Mouse (Mus musculus) heart, embryonic 15.5 days (tissue): ENCODE measurements around the gene Soat2. TPM values are rescaled to one million over a fixed set of nuclear protein-coding genes. Genes with fewer than 3 reads are reported as not detected.

Experiments
- ATAC-seq: fragments of 200-750 bp; cut with Nextera tagmentation; replicated peaks from 2 replicates; pipeline ENCODE4 v1.8.0; 2017; ENCODE audit warnings: low read depth, moderate TSS enrichment; ENCODE audit not compliant: insufficient number of reproducible peaks, insufficient read depth, low FRiP score
- H3K27ac ChIP-seq: fragments of 300-500 bp; sonication (generic); 2 replicates; pipeline ENCODE4 v1.5.1; 2015; ENCODE audit warnings: mild to moderate bottlenecking, inconsistent platforms
- H3K27me3 ChIP-seq: fragments of 300-500 bp; sonication (generic); 2 replicates; pipeline ENCODE4 v1.6.1; 2015; ENCODE audit warnings: inconsistent platforms
- H3K36me3 ChIP-seq: fragments of 300-500 bp; sonication (generic); 2 replicates; pipeline ENCODE4 v1.6.1; 2015; ENCODE audit warnings: mild to moderate bottlenecking, inconsistent platforms
- H3K4me1 ChIP-seq: fragments of 300-500 bp; sonication (generic); replicated peaks from 2 replicates; pipeline ENCODE4 v1.6.1; 2015; ENCODE audit warnings: inconsistent platforms
- H3K4me2 ChIP-seq: fragments of 300-500 bp; sonication (generic); 2 replicates; pipeline ENCODE4 v1.6.1; 2015; ENCODE audit warnings: inconsistent platforms, mild to moderate bottlenecking, moderate library complexity
- H3K4me3 ChIP-seq: fragments of 300-500 bp; sonication (generic); 2 replicates; pipeline ENCODE4 v1.5.1; 2015; ENCODE audit warnings: mild to moderate bottlenecking, inconsistent platforms
- H3K9ac ChIP-seq: fragments of 300-500 bp; sonication (generic); 2 replicates; pipeline ENCODE4 v1.6.1; 2015; ENCODE audit warnings: mild to moderate bottlenecking, inconsistent platforms
- H3K9me3 ChIP-seq: fragments of 300-500 bp; sonication (generic); replicated peaks from 2 replicates; pipeline ENCODE4 v1.6.1; 2016; ENCODE audit warnings: inconsistent platforms
- WGBS: fragments of 180-500 bp; shearing (Covaris S2); methylation state at CpG from one replicate; pipeline ENCODE4 v1.1.7; 2015; ENCODE audit warnings: mixed read lengths; 5-methylcytosine and 5-hydroxymethylcytosine counted together
- polyA plus RNA-seq: library from polyadenylated mRNA; unstranded; fragments of >200 nt; fragmentation: Nextera tagmentation; extraction: Ambion mirVana; gene quantifications from 2 replicates; pipeline ENCODE4 v1.2.1, GENCODE M21; 2015

Gene Soat2
- polyA plus RNA-seq, 1 experiment from 2014 or later: 0.23 TPM

DNA sequence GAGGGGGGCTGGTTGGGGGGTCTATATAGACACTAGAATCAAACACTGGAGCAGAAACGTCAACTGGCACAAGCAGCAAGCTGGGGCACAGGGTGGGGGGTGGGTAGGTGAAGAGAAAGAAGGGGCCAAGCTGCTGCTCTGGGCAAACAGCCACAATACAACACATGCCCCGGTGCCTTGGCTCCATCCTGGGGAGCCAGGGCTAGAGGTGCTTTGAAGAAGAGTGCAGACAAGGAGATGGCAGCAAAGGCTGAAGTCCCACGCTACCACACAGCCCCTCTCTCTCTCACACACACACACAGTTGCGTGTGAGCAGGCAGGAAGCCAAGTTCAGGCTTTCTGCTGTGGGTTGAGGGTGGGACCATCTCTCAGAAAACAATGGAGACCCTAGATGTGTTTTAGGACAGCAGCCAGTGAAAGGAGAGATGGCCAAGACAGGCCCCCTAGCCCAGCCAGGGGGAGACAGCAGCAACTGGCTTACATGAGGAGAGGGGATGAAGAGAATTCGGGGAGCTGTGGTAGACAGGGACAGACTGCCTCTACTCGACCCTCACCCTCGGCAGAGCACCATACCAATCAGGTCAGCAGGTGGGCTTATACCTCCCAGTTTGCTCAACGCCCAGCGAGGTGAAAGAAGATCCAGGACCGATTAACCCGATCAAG lies 33.4 kb upstream of the Soat2 start:
- 73% methylated on average over 11 of the region's 11 CpGs for WGBS
- H3K4me3 ChIP-seq: no peak overlapping the region
- no peak overlapping the region for H3K4me2 ChIP-seq
- no peaks in the 10 kb centered on the region for H3K27me3 ChIP-seq
- peaks cover 76% of the 10 kb centered on the region for H3K36me3 ChIP-seq
- no peak overlapping the region for H3K27ac ChIP-seq
- no peak for ATAC-seq
- peaks cover 18% of the 10 kb centered on the region for H3K4me1 ChIP-seq
- H3K9me3 ChIP-seq: no peaks in the 10 kb centered on the region
- H3K9ac ChIP-seq: no peak overlapping the region

DNA sequence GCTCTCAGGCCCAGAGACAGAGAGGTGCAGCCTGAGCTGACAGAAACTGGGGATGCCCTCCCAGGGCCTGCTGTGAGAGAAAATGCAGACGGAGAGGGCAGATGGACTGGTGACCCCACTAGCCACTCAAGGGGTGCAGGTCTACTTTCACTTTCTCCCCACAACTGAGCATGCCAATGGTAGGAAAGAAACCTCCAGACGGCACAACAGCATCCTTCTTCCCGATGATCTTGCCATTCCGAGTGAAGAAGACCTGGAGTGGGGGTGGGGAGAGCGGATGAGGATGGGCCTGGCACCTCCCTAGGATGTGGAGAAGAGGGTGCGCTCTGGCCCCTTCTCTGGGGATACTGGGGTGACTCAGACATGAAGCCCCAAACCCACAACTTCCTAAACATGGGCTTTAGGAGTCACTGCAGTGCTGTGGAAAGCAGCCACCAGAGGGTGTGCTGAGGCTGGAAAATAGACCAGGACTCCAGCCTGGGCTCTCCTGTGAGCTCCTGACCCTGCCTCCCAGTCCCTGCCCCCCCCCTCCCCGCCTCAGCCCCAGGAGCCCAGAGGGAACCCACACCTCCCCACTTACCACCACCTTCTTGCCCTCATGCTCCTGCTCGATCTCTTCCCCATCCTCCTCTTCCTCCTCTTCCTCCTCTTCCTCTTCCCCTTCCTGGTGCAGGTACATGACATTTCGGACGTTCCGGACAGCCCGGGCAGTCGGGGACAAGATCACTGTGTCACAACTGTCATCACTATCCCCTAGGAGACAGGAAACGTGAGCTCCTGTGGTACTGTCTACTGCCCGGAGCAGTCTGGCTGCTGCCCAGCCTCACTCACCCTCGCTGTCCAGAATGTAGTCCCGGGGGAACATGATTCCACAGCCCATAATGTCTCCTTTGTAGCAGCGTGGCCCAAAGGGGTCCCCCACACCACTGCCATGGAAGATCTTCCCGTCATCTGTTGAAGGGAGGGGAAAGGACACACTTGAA lies 32.6 kb upstream of the Soat2 start:
- no peaks in the 10 kb centered on the region for H3K9me3 ChIP-seq
- peaks cover 74% of the 10 kb centered on the region for H3K36me3 ChIP-seq
- H3K9ac ChIP-seq: no peak overlapping the region
- 64% methylated on average over 19 of the region's 19 CpGs for WGBS
- ATAC-seq: no peak; the same call in 1 of the 2 replicates
- no peak overlapping the region for H3K4me3 ChIP-seq
- H3K27me3 ChIP-seq: no peaks in the 10 kb centered on the region
- H3K4me2 ChIP-seq: no peak overlapping the region
- H3K4me1 ChIP-seq: peaks cover 17% of the 10 kb centered on the region
- no peak overlapping the region for H3K27ac ChIP-seq

DNA sequence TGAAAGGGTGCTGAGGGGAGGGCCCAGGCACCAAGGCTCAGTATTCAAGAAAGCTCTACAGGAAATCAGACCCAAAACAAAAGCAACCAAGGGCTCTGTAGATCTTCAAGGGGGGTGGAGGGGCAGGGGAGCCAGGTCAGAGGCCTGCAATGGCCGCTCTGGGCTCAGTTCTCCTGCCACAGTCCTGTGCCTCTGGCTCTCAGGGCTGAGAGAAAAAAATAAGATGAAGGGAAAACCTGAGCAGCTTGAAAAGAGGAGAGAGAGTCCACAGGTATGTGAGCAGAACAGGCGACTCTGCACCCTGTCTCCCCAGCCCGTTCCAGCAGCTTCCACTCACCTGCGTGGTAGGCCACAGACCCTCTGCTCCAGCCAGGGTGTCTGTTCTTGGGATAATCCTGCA lies 31.7 kb upstream of the Soat2 start:
- Histone ChIP-seq H3K4me2 (no peak overlapping the region), H3K36me3 (peaks cover 66% of the 10 kb centered on the region), H3K4me3 (no peak overlapping the region), H3K9me3 (no peaks in the 10 kb centered on the region), H3K27me3 (no peaks in the 10 kb centered on the region), H3K4me1 (peaks cover 13% of the 10 kb centered on the region), H3K9ac (no peak overlapping the region), H3K27ac (no peak overlapping the region)
- WGBS: 89% methylated on average over 4 of the region's 4 CpGs
- no peak for ATAC-seq

DNA sequence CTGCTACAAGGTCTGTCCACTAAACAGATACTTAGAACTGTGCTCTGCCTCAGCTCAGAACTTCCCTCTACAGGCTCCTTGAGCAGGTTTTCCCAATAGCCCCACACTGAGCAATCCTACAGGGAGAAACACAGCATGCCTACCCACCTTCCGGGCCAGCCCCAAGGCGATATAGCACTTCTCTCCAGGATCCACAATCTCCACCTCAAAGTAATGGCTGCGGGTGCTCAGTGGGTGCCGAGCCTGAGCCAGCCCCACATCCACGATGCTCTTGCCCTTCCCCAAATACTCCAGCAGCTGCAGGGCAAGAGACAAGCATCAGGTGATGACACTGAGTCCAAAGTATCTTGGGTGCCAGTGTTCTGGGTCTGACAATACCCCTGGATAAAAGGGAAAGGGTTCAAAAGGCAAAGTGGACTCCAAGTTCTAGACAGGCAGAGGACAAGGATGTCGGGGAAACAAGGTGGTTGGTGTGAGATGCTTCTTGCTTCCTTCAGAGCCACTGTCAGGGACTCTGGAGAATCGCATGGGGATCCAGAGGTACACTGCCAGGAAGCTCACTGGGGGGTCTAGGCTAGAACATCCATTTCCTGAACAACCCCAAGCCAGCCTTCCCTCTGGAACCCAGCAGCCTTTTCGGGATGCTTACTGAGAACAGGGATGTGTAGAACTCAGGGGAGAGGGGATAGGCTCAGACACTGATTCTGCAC lies 31.1 kb upstream of the Soat2 start:
- no peak overlapping the region for H3K9ac ChIP-seq

DNA sequence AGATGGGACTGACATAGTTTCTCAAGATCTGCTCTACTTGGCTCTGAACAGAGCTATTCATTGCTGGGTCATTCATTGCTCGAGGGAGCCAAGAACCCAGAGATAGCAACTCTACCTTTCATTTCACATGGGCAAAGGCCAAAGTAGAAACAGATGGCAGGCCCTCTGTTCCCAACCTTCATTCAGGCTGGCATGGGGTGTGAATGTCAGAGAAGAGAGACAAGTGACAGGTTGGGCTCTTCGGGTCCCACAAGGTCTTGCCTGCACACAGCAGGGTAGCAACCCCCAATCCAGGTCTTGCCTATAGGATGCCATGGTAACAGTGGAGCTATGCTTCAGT lies 30.5 kb upstream of the Soat2 start:
- WGBS: 60% methylated on average over 2 of the region's 2 CpGs
- H3K36me3 ChIP-seq: peaks cover 54% of the 10 kb centered on the region
- no peaks in the 10 kb centered on the region for H3K27me3 ChIP-seq

More for the DNA sequence above, 31.1 kb upstream of the Soat2 start:
- Histone ChIP-seq H3K4me2 (no peak overlapping the region), H3K4me3 (no peak overlapping the region), H3K27ac (no peak overlapping the region), H3K4me1 (peaks cover 11% of the 10 kb centered on the region), H3K9me3 (no peaks in the 10 kb centered on the region), H3K27me3 (no peaks in the 10 kb centered on the region), H3K36me3 (peaks cover 59% of the 10 kb centered on the region)
- 71% methylated on average over 8 of the region's 8 CpGs for WGBS
- no peak for ATAC-seq

DNA sequence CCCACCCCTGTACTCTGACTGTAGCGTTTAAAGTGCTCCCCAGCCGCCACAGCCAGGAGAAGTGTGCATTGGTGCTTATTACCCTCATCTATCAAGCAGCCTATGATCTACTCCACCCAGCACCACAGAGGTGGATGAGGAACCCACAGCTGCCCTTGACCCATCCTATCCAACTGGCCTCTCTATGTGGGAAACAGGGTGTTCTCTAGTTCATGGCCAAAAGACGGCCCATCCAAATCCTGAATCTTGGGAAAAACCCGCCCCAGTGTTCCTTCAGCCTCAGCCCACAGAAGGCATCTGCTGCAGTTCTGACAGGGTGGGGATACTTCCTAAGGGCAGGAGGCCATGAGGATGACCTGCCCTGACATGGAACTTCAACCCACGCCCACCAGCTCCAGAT lies 29.8 kb upstream of the Soat2 start:
- no peak overlapping the region for H3K9ac ChIP-seq
- 65% methylated on average over 5 of the region's 5 CpGs for WGBS
- ATAC-seq: no peak
- H3K27me3 ChIP-seq: no peaks in the 10 kb centered on the region
- H3K27ac ChIP-seq: no peak overlapping the region
- H3K9me3 ChIP-seq: no peaks in the 10 kb centered on the region
- H3K4me1 ChIP-seq: peaks cover 11% of the 10 kb centered on the region
- H3K4me2 ChIP-seq: no peak overlapping the region
- no peak overlapping the region for H3K4me3 ChIP-seq
- H3K36me3 ChIP-seq: peaks cover 47% of the 10 kb centered on the region

More for the DNA sequence above, 30.5 kb upstream of the Soat2 start:
- Histone ChIP-seq H3K27ac (no peak overlapping the region), H3K9me3 (no peaks in the 10 kb centered on the region), H3K4me2 (no peak overlapping the region), H3K9ac (no peak overlapping the region), H3K4me1 (peaks cover 11% of the 10 kb centered on the region), H3K4me3 (no peak overlapping the region)
- no peak for ATAC-seq

DNA sequence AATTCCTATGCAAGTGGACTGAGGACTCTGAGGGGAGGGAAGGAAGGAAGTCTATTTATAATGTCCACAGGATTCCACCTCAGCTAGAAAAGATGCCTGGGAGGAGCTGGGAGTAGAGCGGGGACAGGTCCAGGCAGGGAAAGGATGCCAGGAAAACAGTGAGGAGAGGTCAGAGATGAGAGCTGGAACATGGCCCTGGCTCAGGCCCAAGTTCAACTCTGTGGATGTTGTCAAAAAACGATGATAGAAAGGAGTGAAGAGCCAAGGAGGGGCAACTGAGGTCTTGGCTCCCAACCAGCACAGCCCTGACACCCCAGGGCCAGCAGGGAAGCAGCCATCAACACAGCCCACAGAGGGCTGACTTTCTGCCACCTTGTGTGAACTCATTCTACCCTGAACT lies 24.0 kb upstream of the Soat2 start:
- no peak overlapping the region for H3K4me3 ChIP-seq
- no peaks in the 10 kb centered on the region for H3K9me3 ChIP-seq
- H3K9ac ChIP-seq: no peak overlapping the region
- H3K36me3 ChIP-seq: peaks cover 43% of the 10 kb centered on the region
- peak overlapping the region; percentile 51 for H3K27ac ChIP-seq
- H3K4me2 ChIP-seq: no peak overlapping the region
- no peaks in the 10 kb centered on the region for H3K27me3 ChIP-seq
- peak; percentile 70 for ATAC-seq
- peaks cover 12% of the 10 kb centered on the region for H3K4me1 ChIP-seq
- 19% methylated on average over 2 of the region's 2 CpGs for WGBS

DNA sequence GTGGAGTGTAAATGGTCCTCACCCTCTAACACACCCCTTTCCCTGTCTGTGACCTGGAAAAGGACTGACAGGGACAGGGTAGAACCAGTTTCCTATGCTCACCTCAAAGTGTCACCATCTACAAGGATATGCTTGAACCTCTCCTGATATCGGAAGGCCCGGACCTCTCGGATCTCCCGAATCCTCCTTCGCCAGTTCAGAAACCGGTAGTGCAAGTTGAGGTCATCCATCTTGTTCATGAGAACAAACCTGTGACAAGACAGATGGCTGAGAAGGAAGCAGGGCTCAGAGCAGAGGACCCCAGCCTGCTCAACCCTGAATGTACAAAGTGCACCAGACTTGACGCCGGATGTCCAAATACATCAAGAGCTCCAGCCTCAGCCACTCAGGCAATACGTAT lies 17.0 kb upstream of the Soat2 start:
- Histone ChIP-seq H3K9me3 (no peaks in the 10 kb centered on the region), H3K36me3 (peaks cover 31% of the 10 kb centered on the region), H3K9ac (no peak overlapping the region), H3K4me3 (no peak overlapping the region), H3K4me1 (peaks cover 18% of the 10 kb centered on the region), H3K27me3 (no peaks in the 10 kb centered on the region), H3K4me2 (no peak overlapping the region), H3K27ac (no peak overlapping the region)
- ATAC-seq: no peak
- 82% methylated on average over 9 of the region's 9 CpGs for WGBS

DNA sequence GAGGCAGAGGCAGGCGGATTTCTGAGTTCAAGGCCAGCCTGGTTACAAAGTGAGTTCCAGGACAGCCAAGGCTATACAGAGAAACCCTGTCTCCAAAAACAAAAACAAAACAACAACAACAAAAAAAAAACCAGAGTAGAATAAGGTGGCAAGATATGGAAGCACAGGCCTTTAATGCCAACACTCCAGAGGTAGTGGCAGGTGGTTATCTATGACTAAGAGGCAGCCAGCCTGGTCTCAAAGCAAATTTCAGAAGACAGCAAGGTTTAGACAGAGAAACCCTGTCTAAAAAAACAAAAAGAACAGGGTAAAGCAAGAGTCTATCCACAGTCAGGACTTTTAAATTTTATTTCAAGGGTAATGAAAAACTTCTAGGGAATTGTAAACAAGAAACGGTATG lies 15.6 kb upstream of the Soat2 start:
- Histone ChIP-seq H3K4me2 (no peak overlapping the region), H3K36me3 (peaks cover 20% of the 10 kb centered on the region; the same call in 1 of the 2 replicates), H3K9ac (no peak overlapping the region), H3K4me3 (no peak overlapping the region), H3K27me3 (no peaks in the 10 kb centered on the region), H3K9me3 (no peaks in the 10 kb centered on the region), H3K27ac (no peak overlapping the region), H3K4me1 (peaks cover 18% of the 10 kb centered on the region)
- 90% methylated on average over 2 of the region's 2 CpGs for WGBS
- ATAC-seq: no peak

DNA sequence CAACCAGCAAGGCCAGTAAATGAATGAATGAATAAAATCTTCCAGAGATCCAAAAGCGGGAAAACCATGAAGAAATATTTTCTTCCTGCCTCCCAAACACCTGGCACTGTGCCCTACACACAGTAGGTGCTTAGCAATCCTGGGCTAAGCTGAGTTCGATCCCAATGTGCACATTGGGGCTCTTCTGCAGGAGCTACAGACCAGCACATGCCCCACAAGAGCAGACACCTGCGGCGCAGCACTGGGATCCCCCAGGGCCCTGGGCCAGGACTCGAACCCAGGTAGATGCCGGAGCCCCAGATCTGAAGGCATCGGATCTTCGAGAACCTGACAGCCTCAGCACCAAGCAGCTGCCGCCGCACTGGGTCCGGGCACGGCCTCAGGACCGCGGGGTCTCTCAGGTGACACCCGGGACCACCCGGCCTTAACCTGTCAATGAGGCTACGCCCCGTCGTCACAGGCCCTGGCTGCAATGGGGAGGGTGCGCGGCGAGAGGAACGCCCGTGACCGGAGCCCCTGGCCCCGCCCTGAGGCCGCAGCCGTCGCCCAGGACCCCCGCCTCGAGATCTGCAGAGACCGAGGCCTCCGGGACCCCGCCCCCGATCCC lies 14.7 kb upstream of the Soat2 start:
- Histone ChIP-seq H3K36me3 (peaks cover 11% of the 10 kb centered on the region; the same call in 1 of the 2 replicates), H3K4me1 (peaks cover 18% of the 10 kb centered on the region), H3K27me3 (no peaks in the 10 kb centered on the region), H3K4me2 (peak overlapping the region; percentile 75), H3K4me3 (peak overlapping the region; percentile 68), H3K27ac (peak overlapping the region; percentile 66), H3K9me3 (no peaks in the 10 kb centered on the region), H3K9ac (peak overlapping the region; percentile 72)
- peak; percentile 63 for ATAC-seq
- WGBS: 2% methylated on average over 32 of the region's 35 CpGs
